Mouse (Mus musculus) liver, embryonic 14.5 days (tissue): ENCODE measurements around the gene Bmp6.

Experiments
- CTCF ChIP-seq: IDR thresholded peaks from 2 replicates; pipeline ENCODE4 v1.5.1; 2016; ENCODE audit warnings: antibody characterized with exemption, low read depth, control low read depth
- EP300 ChIP-seq: IDR thresholded peaks from 2 replicates; pipeline ENCODE4 v1.6.1; 2016; ENCODE audit warnings: antibody characterized with exemption, low read depth

DNA sequence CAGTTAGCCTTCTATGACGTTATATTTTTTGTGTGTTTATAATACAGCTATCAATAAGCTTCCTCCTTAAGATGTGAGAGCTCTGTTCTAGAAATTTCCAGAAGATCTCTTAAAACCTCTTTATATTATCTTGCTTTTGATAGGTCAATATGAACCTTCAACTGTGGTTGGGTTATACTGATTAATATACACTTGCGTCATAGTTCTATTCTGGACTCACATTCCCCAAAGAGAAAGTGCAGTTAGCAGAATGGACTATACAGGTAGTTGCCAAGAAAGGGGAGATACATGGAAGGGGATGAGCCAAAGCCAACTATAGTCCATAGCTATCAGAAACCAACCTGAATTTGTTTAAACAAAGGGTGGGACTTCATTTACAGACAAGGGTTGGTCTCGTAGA lies 33.8 kb upstream of the Bmp6 start:
- TF ChIP-seq CTCF (no peak), EP300 (no peak)
